Mouse (Mus musculus) cortical plate, adult 2 months (tissue): ENCODE data around the gene Pbsn.

Source experiments
- CTCF ChIP-seq: fragments of 200-500 bp; IDR thresholded peaks from 2 replicates; pipeline ENCODE4 v1.5.1; 2011; ENCODE audit warnings: mild to moderate bottlenecking, control low read depth, low read length; ENCODE audit not compliant: insufficient read depth; ENCODE audit errors: extremely low read depth
- POLR2A ChIP-seq: fragments of 200-500 bp; IDR thresholded peaks from 2 replicates; pipeline ENCODE4 v1.6.1; 2011; ENCODE audit warnings: mild to moderate bottlenecking, low read length, control low read depth; ENCODE audit not compliant: insufficient read depth; ENCODE audit errors: extremely low read depth

DNA sequence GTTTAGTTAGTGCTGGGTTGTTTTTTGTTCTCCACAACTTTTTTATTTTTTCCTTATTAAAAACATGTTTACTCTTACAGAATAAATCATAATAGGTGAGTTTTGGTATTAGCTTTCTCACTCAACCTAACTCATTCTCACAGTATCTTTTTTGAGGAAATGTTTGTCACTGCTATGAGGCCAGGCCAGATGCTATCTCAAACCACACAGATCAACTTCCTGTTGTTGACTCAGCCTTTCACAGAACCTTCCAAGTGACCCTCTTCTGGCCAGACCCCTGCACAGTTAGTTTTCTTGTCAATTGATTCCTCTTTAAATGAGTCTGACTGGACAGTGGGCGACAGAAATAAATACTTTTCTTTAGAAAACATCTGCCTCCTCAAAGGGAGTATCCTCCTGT lies 51.9 kb downstream of the Pbsn start:
- TF ChIP-seq POLR2A (no peak), CTCF (no peak)
